Mouse (Mus musculus) skeletal muscle tissue, adult 2 months (tissue): Measurements from ENCODE around the gene Fam107b.
"Not testable (repeated sequence)": the region's sequence is repeated elsewhere in the genome, so short reads cannot be mapped to it uniquely, and the experiment has no call there.

ENCODE experiments used
- DNase-seq: peaks from one replicate; pipeline ENCODE4 v3.0.0-alpha.2; 2012; ENCODE audit warnings: low read depth, low spot score

The Fam107b gene

DNA sequence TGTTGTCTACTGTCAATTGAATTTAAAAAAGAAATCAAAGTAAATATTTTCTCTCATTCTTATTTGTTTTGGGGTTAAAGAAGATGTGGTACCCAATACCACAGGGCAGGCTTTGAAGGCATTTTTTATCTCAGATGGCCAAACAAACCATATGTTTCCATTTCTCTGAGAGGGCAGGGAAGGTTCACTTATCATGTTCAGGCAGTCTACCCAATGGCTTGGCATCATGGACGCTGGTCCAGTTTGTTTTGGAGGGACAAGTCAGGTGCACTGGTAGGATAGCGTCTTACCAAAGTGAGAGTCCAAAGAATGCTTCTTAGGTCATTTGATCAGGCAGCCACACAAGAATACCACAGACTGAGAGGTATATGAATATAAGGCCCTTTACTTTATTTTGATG lies 139.6 kb downstream of the Fam107b start:
- no peak for DNase-seq

GRCm38 (mm10) chr2:3710521-3710920 lies 140.2 kb downstream of the Fam107b start:
- DNase-seq, result no peak

DNA sequence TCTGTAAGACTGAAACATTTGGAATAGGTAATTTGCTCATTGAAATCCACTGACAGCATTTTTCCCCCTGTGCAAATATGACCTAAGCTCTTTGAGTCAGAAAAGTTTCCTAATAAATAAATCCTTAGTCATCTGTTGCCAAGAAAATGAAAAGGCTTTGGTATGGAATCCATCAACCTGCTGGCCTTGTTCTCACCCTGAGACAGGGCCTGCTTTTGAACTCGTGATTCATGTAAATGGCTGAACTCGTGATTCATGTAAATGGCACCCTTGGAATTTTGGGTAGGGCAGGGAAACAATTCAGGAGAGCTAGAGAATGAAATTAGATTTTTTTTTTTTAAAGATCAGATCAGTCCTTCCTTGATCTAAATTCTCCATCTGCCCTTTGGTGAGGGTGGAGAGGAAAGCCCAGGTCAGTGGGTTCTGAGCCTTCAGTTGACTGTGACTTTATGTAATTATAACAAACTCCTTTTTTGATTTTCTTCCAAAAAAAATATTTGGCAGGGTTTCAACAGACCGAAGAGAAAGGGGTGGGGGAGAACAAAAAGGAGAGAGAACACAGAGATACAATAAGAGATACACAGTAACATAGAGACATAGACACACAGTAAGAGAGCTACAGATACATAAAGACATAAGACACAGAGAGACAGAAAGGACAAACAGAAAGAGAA lies 142.2 kb downstream of the Fam107b start:
- DNase-seq, result no peak

DNA sequence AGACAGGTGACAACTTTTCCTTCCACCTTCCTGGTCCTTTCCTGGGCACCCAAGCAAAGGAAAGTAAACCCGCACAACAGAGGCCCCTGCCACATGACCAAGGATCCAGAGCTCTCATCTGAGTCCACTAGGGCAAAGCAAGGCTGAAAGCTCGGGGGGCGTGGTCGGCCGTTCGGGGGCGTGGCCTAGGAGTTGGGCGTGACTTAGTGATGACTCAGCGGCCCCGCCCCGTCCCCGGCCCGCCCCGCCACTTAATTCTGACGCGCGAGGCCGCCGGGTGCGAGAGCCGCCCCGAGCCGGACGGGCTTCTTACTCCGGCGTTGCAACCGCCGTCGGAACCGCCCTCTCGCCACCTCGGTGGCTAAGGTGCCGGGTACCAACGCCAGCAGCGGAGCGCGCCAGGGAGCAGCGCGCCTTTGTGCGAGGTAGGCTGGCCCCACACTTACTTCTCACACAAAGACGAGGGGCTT lies 143.0 kb downstream of the Fam107b start:
- DNase-seq, result peak; percentile 80

DNA sequence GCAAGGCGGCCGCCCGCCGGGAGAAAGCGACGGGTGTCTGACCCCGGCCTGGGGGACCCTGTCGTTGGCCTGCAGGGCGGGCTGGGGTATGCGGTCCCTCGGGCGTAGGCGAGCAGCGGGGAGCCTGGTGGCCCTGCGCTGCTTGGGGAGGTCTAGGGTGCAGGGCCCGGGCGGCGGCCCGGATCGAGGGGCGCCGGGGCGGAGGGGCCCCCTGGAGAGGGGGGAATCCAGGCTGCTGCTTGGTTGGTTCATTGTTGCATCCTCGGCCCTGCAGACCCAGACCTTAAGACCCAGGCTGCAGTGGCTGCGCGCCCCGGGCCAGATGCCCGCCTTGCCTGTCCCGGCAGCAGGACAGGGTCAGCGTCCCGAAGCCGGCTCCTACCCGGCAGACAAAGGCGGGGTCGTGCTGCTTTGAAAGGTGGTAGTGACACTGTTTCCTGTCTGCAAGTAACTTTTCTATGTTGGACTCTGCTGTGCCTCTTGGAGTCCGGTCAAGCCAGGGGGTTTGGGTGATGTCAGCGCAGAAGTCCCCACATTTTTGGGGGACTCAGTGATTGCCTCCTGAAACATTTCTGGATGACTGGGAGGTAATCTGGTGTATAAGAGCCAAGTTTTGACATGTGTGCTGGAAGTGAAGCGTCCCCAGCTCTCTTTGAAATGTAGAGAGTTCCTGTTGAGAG lies 143.5 kb downstream of the Fam107b start:
- no peak for DNase-seq

- no peak for DNase-seq
Observed at GRCm38 (mm10) chr2:3714511-3714910, 144.2 kb downstream of the Fam107b start.

GRCm38 (mm10) chr2:3715424-3715823 lies 145.1 kb downstream of the Fam107b start:
- no peak for DNase-seq

DNA sequence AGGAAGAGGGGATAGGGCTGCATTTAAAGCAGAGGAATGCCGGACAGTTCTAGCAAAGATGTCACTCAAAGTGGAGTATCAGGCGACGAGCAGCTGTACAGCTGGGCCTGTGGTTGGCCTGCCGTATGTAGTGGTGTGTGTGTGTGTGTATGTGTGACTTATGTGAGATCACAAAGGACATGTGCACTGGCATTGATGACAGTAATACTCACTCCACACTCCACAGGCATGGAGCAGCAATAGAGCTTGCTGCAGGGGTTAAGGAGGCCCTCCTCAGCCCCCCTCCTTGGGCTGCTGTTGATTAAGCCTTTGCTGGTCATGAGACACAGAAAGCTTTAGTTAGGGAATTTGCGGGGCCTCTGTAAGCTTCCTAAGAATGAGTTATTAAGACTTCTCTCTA lies 147.0 kb downstream of the Fam107b start:
- DNase-seq, result no peak

DNA sequence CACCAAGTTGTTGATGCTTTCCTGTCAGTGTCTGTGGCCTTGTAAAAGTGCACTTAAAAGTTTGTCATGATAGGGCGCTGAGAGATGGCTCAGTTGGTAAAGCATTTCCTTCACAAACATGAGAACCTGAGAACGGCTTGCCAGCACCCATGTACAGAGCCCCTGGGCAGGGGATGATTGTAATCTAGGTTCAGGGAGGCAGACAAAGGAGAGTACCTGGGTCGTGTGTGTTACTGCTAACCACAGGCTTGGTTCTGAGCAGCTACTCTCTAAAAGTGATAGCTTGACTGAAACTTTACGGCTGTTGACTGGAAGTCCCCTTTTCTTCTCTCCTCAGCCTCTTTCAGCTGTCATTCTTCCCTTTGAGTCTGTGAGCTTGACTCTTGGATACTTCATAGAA lies 147.6 kb downstream of the Fam107b start:
- DNase-seq, result no peak

DNA sequence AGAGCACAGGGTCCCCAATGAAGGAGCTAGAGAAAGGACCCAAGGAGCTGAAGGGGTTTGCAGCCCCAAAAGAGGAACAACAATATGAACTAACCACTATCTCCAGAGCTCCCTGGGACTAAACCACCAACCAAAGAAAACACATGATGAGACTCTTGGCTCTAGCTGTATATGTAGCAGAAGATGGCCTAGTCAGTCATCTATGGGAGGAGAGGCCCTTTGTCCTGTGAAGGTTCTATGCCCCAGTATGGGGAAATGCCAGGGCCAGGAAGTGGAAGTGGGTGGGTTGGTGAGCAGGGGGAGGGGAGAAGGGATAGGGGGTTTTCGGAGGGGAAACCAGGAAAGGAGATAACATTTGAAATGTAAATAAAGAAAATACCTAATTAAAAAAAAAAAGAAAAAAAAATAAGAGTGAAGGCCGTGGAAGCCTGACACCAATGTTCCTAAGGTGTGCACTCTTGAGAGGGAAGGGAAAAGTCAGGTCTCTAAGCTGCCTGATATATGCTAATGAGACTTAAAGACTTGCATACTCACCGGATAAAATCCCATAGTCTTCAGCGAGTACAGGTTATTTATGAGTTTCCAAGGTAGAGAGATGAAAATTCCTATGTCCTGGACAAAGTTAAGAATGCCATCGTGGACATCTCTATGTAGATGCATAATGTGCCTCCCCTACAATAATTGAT lies 149.3 kb downstream of the Fam107b start:
- not testable (repeated sequence) for DNase-seq

DNA sequence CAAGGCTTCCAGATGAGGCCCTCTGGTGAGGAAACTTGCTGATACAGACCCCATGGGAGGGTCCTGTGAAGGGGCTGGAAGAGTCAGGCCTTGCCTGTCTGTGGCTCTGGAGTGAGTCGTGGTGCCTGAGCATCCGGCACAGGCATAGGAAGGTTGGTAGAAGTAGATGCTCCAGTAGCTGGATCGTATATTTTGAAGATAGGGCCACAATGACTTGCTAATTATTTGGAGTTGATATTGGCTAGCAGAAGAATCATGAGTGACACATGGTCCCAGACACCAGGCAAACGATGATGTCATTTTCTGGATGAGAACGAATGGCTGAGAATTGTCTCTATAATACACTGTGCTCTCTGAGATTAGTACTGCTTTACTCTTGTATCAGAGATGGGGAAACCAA lies 150.8 kb downstream of the Fam107b start:
- no peak for DNase-seq

GRCm38 (mm10) chr2:3721974-3722373 lies 151.7 kb downstream of the Fam107b start:
- DNase-seq, result no peak

- no peak for DNase-seq
Observed at GRCm38 (mm10) chr2:3723391-3724106, 153.3 kb downstream of the Fam107b start.

DNA sequence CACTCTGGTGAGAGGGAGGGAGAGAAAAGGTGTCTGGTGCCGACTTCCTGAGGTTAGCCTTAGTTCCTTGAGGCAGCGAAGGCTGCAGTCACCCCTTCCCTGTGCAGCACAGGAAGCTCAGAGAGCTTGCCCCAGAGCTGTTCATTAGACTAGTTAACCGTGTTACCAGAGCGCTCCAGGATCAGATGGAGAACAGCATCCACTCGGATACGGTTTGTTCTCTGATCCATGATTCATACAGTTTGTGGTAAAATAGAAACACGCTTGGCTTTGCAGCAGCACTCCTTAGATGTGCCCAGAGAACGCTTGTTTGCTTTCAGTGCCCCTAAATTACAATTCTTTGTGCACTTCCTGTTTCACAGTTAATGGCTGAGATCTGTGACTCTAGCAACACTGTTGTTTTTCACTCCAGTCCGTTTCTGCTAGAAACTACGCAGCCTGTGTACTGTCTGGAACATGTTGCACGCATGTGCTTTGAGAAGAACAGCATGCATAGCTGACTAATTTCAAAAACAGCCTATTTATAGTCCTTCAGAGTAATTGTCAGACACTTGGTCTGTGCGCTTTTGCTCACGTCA lies 156.3 kb downstream of the Fam107b start:
- DNase-seq, result no peak

GRCm38 (mm10) chr2:3727225-3727930 lies 157.1 kb downstream of the Fam107b start:
- no peak for DNase-seq

DNA sequence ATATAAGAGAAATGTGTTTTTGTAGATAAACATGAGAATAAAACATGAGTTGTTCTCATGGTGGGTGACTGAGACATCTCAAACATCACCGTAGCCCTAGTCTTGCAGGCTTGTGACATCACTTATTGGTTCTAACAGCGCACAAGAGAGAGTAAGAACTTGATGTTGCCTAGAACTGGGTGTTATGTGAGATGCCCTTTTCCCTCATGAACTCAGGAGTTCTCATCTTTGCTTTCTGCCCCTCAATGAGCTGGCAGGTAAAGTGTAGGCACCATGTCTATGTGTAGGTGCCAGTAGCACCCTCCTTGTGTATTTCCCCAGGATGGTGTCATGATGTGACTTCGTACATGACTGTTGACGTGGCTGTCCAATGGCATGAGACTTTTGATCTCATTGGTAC lies 157.8 kb downstream of the Fam107b start:
- DNase-seq, result no peak

DNA sequence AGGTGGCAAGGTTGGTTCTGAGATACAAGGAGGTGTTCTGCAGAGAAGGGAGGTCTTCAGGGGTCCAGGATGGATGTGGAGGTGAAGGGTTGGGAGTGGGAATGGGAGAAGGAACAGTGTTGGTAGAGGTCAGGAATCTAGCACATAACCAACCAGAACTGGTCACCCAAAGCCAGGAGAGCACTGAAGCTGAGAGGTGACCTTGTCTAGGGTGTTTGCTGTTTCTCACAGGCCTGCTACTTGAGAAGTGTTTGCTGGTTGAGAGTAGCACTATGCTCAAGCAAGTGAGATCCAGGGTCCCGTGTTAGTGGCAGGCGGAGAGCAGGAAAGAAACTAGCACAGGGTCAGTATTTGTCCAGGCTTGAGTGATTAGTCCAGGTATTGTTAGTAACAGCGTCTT lies 159.3 kb downstream of the Fam107b start:
- DNase-seq, result no peak

DNA sequence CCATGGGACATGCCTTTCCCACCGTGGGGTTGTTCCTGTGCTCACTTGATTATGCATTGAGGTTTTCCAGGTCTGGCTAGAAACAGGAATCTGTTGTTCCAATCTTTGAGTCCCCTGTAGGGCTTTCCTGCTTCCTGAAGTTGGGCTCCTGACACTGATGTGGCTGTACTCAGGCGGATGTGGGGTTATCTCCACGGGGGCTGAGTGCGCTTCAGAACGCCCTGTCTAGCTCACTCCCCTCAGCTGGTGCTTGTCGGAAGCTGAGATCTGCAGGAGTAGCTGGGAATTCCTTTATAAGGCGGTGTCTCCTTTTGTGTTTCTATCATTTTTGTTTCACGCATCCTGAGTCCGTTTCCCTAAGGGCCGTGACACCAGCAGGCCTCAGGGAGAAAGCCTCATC lies 160.5 kb downstream of the Fam107b start:
- DNase-seq, result no peak

GRCm38 (mm10) chr2:3731316-3732015 lies 161.2 kb downstream of the Fam107b start:
- DNase-seq, result no peak

- DNase-seq, result no peak
Observed at GRCm38 (mm10) chr2:3737917-3738694, 167.8 kb downstream of the Fam107b start.
